Mouse (Mus musculus) stomach, embryonic 15.5 days (tissue): ENCODE measurements around the gene Acot13. TPM values are rescaled to one million over a fixed set of nuclear protein-coding genes. Genes with fewer than 3 reads are reported as not detected.
"Not testable (repeated sequence)": the region's sequence is repeated elsewhere in the genome, so short reads cannot be mapped to it uniquely, and the experiment has no call there.

Source experiments
- ATAC-seq: fragments of 200-750 bp; cut with Nextera tagmentation; 2 replicates; pipeline ENCODE4 v1.8.0; 2017; ENCODE audit warnings: low read depth, moderate number of reproducible peaks, moderate TSS enrichment; ENCODE audit not compliant: insufficient read depth, low FRiP score
- H3K27ac ChIP-seq: fragments of 300-500 bp; sonication (generic); 2 replicates; pipeline ENCODE4 v1.5.1; 2015; ENCODE audit warnings: mild to moderate bottlenecking, inconsistent platforms
- H3K27me3 ChIP-seq: fragments of 300-500 bp; sonication (generic); replicated peaks from 2 replicates; pipeline ENCODE4 v1.6.1; 2015; ENCODE audit warnings: inconsistent platforms
- H3K36me3 ChIP-seq: fragments of 300-500 bp; sonication (generic); 2 replicates; pipeline ENCODE4 v1.6.1; 2015; ENCODE audit warnings: inconsistent platforms
- H3K4me1 ChIP-seq: fragments of 300-500 bp; sonication (generic); 2 replicates; pipeline ENCODE4 v1.6.1; 2015; ENCODE audit warnings: inconsistent platforms
- H3K4me2 ChIP-seq: fragments of 300-500 bp; sonication (generic); 2 replicates; pipeline ENCODE4 v1.6.1; 2015; ENCODE audit warnings: mild to moderate bottlenecking, inconsistent platforms
- H3K4me3 ChIP-seq: fragments of 300-500 bp; sonication (generic); replicated peaks from 2 replicates; pipeline ENCODE4 v1.5.1; 2015; ENCODE audit warnings: inconsistent platforms
- H3K9ac ChIP-seq: fragments of 300-500 bp; sonication (generic); 2 replicates; pipeline ENCODE4 v1.6.1; 2015; ENCODE audit warnings: inconsistent platforms
- H3K9me3 ChIP-seq: fragments of 300-500 bp; sonication (generic); 2 replicates; pipeline ENCODE4 v1.6.1; 2016; ENCODE audit warnings: inconsistent platforms
- WGBS: fragments of 180-500 bp; shearing (Covaris S2); methylation state at CpG from one replicate; pipeline ENCODE4 v1.1.7; 2015; 5-methylcytosine and 5-hydroxymethylcytosine counted together
- polyA plus RNA-seq: library from polyadenylated mRNA; unstranded; fragments of >200 nt; fragmentation: Nextera tagmentation; extraction: Ambion mirVana; gene quantifications from 2 replicates; pipeline ENCODE4 v1.2.1, GENCODE M21; 2015

Acot13 gene
- polyA plus RNA-seq, 1 experiment from 2014 or later = 102 TPM

GRCm38 (mm10) chr13:24776146-24776844 is 55.0 kb downstream of the Acot13 start:
- no peak overlapping the region for H3K4me2 ChIP-seq
- no peaks in the 10 kb centered on the region for H3K9me3 ChIP-seq
- WGBS = 45% methylated on average over 7 of the region's 7 CpGs
- no peaks in the 10 kb centered on the region for H3K36me3 ChIP-seq
- no peaks in the 10 kb centered on the region for H3K27me3 ChIP-seq
- H3K4me3 ChIP-seq = no peak overlapping the region
- H3K9ac ChIP-seq = no peak overlapping the region
- ATAC-seq = no peak
- no peaks in the 10 kb centered on the region for H3K4me1 ChIP-seq
- no peak overlapping the region for H3K27ac ChIP-seq

- not testable (repeated sequence) for H3K4me1 ChIP-seq, H3K27ac ChIP-seq, H3K4me2 ChIP-seq, ATAC-seq, H3K36me3 ChIP-seq, H3K27me3 ChIP-seq, H3K4me3 ChIP-seq, H3K9me3 ChIP-seq, H3K9ac ChIP-seq
- WGBS = 94% methylated on average over 10 of the region's 10 CpGs
Measured at GRCm38 (mm10) chr13:24771482-24771881, 59.9 kb downstream of the Acot13 start.

Other genes with a start within 250 kb of the Acot13 start
- gene Ripor2, start 249.4 kb downstream of the Acot13 start, polyA plus RNA-seq = 2.7 and 3.3 TPM in 2 replicates
- not detected in 2 replicates for gene Armh2, start 90.3 kb downstream of the Acot13 start, polyA plus RNA-seq
- gene Gmnn, start 69.6 kb downstream of the Acot13 start, polyA plus RNA-seq = 111 TPM in 2 replicates
- gene BC005537, start 29.9 kb downstream of the Acot13 start, polyA plus RNA-seq = 12.5 and 14.2 TPM in 2 replicates
- gene Tdp2, start 139 bp upstream of the Acot13 start, polyA plus RNA-seq = 52.3 and 56.3 TPM in 2 replicates
- gene D130043K22Rik, start 13.6 kb upstream of the Acot13 start, polyA plus RNA-seq = 0.51 and 0.79 TPM in 2 replicates
- gene Aldh5a1, start 106.1 kb upstream of the Acot13 start, polyA plus RNA-seq = 9.5 and 11.2 TPM in 2 replicates
- gene Gpld1, start 111.6 kb upstream of the Acot13 start, polyA plus RNA-seq = 3.1 and 3.2 TPM in 2 replicates
- gene Mrs2, start 188.8 kb upstream of the Acot13 start, polyA plus RNA-seq = 15.0 and 17.2 TPM in 2 replicates
- 3.1 and 3.7 TPM in 2 replicates for gene Dcdc2a, start 224.5 kb upstream of the Acot13 start, polyA plus RNA-seq